Mouse (Mus musculus): ENCODE results near the gene Lst1. TPM values are rescaled to one million over a fixed set of nuclear protein-coding genes. Genes with fewer than 3 reads are reported as not detected.

Gene Lst1
- polyA plus RNA-seq, 1 experiment from 2014 or later: 9.9 TPM

DNA sequence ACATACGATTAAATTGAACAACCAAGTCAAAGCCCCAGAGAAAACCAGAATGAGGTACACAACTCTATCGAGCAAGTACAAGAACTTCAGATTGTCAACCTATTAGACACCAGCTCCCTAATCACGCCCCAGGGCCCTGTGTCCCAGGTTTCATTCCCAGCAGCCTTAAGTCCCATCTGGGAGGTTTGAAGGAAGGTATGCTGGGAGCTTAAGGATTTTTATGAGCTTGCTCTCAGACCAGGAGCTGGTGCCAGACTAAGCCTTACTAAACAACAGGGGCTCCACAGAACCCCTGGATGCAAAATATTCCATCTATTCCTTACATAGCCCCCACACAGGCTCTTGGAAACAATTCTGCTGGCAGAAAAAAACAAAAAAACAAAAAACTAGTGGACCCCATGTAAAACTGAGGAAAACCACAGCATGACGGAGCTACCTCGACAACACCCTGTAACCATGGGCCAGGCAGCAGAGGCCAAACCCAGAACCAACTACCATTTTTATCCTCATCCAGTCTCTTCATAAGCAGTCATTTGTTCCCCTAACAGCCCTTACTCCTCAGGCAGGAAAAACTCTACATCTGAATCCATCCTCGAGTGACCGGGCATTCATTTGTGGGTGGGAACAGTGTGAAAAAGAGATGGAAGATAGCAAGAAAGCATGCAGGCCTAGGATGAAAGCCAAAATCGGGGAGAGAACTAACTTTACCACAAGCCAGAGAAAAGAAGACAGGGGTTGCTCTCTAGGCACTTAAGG lies 24.7 kb downstream of the Lst1 start:
- no peaks in the 10 kb centered on the region for H3K27me3 ChIP-seq
- H3K4me2 ChIP-seq (replicated peaks): peak overlapping the region; percentile 77
- H3K27ac ChIP-seq (replicated peaks): peak overlapping the region; percentile 97
- 15% methylated on average over 8 of the region's 8 CpGs for WGBS
- H3K36me3 ChIP-seq: peaks cover 37% of the 10 kb centered on the region
- no peak for ATAC-seq (ENCODE audit: low FRiP score, low read depth)
- no peaks in the 10 kb centered on the region for H3K9me3 ChIP-seq
- H3K9ac ChIP-seq (replicated peaks): peak overlapping the region; percentile 100
- peaks cover 29% of the 10 kb centered on the region for H3K4me1 ChIP-seq
- peak overlapping the region; percentile 99 for H3K4me3 ChIP-seq

DNA sequence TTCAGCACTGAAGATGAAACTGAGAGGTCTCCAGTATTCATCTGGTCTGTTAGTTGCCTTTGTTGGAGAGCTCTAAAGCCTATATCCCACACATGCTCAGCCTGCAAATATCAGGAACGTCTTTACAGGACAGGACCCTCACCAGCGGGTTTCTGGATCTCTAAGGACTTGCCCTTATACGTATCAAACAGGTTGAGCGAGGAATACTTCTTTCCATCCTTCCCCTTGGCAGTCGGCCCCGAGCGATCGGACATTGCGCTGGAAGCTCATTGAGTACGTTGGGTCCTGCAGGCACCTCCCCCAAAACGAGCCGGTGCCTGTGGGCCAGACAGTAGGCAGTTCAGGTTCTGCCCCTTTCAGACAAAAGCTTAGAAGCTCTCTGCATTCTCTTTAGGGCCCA lies 25.5 kb downstream of the Lst1 start:
- WGBS: 57% methylated on average over 12 of the region's 12 CpGs
- Histone ChIP-seq H3K4me3 (peak overlapping the region; percentile 99), H3K9ac (replicated peaks) (peak overlapping the region; percentile 100), H3K4me1 (peaks cover 29% of the 10 kb centered on the region), H3K36me3 (peaks cover 45% of the 10 kb centered on the region), H3K9me3 (no peaks in the 10 kb centered on the region), H3K27me3 (no peaks in the 10 kb centered on the region), H3K27ac (replicated peaks) (peak overlapping the region; percentile 16; the same call in 1 of the 2 replicates), H3K4me2 (replicated peaks) (peak overlapping the region; percentile 77)
- no peak for ATAC-seq (ENCODE audit: low FRiP score, low read depth)

- Histone ChIP-seq H3K9me3 (no peaks in the 10 kb centered on the region), H3K36me3 (peaks cover 51% of the 10 kb centered on the region), H3K4me2 (replicated peaks) (peak overlapping the region; percentile 77), H3K27ac (replicated peaks) (no peak overlapping the region), H3K4me3 (peak overlapping the region; percentile 99), H3K9ac (replicated peaks) (peak overlapping the region; percentile 100), H3K27me3 (no peaks in the 10 kb centered on the region), H3K4me1 (peaks cover 29% of the 10 kb centered on the region)
- ATAC-seq (ENCODE audit: low FRiP score, low read depth): no peak
- WGBS: 79% methylated on average over 14 of the region's 14 CpGs
Measured at GRCm38 (mm10) chr17:35162121-35162520, 26.1 kb downstream of the Lst1 start.

- no peak overlapping the region for H3K4me2 ChIP-seq (replicated peaks)
- peaks cover 26% of the 10 kb centered on the region for H3K4me1 ChIP-seq
- H3K27me3 ChIP-seq: no peaks in the 10 kb centered on the region
- no peak overlapping the region for H3K9ac ChIP-seq (replicated peaks)
- no peak overlapping the region for H3K27ac ChIP-seq (replicated peaks)
- H3K36me3 ChIP-seq: peaks cover 58% of the 10 kb centered on the region
- WGBS: 89% methylated on average over 11 of the region's 11 CpGs
- no peaks in the 10 kb centered on the region for H3K9me3 ChIP-seq
- ATAC-seq (ENCODE audit: low FRiP score, low read depth): no peak
- peak overlapping the region; percentile 99; the same call in 1 of the 2 replicates for H3K4me3 ChIP-seq
Measured at GRCm38 (mm10) chr17:35161421-35161820, 26.8 kb downstream of the Lst1 start.

DNA sequence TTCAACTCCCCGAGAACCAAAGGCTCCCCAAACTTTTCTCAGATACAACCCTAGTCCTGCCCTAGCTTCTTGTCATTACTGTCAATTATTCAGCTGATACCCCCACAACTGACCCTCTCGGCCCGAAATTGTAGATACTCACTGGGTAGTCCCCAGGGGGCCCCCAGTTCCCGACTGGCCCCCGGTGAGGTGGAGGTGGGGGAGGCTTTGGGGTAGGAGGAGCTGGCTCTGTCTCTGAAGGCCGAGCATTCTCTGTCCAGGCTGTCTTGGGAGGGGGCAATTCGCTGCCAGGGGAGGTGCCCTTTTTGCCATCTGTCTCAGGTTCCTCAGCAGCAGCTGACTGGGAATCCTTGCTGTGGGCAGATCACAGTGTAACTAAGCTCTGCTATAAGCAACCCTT lies 28.6 kb downstream of the Lst1 start:
- H3K9me3 ChIP-seq: no peaks in the 10 kb centered on the region
- H3K27me3 ChIP-seq: no peaks in the 10 kb centered on the region
- no peak overlapping the region for H3K27ac ChIP-seq (replicated peaks)
- H3K4me2 ChIP-seq (replicated peaks): no peak overlapping the region
- peaks cover 76% of the 10 kb centered on the region for H3K36me3 ChIP-seq
- no peak overlapping the region for H3K4me3 ChIP-seq
- 91% methylated on average over 7 of the region's 7 CpGs for WGBS
- H3K9ac ChIP-seq (replicated peaks): no peak overlapping the region
- H3K4me1 ChIP-seq: peaks cover 18% of the 10 kb centered on the region
- no peak for ATAC-seq (ENCODE audit: low FRiP score, low read depth)

GRCm38 (mm10) chr17:35158850-35159593 lies 29.2 kb downstream of the Lst1 start:
- Histone ChIP-seq H3K27me3 (no peaks in the 10 kb centered on the region), H3K27ac (replicated peaks) (no peak overlapping the region), H3K4me2 (replicated peaks) (no peak overlapping the region), H3K4me3 (no peak overlapping the region), H3K9me3 (no peaks in the 10 kb centered on the region), H3K4me1 (peaks cover 18% of the 10 kb centered on the region), H3K36me3 (peaks cover 82% of the 10 kb centered on the region), H3K9ac (replicated peaks) (no peak overlapping the region)
- ATAC-seq (ENCODE audit: low FRiP score, low read depth): no peak
- WGBS: 92% methylated on average over 16 of the region's 16 CpGs

DNA sequence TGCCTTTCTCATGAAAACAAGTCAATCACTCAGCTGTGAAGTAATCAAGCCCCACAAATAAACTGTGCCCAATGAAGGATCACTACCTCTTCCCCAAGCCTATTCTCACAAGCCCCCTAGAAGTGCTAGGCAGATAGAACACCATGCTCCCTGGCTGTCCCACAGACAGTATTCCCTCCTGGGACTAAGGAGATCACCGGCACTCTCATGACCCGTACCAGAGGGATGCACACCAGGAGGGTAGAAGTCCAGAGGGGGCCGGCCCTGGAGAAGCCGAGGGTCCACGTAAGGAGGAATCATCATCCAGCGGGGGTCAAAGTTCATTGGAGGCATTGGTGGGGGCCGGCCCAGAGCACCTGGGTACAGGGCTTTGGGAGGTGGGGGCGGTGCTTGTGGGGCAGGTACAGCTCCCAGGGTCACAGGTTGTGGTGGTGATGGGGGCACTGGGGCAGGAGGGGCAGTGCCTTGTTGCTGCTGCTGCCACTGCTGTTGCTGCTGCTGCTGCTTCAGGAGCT lies 30.5 kb downstream of the Lst1 start:
- H3K27ac ChIP-seq (replicated peaks): no peak overlapping the region
- WGBS: 91% methylated on average over 8 of the region's 8 CpGs
- H3K27me3 ChIP-seq: no peaks in the 10 kb centered on the region
- peaks cover 11% of the 10 kb centered on the region for H3K4me1 ChIP-seq
- no peak overlapping the region for H3K4me2 ChIP-seq (replicated peaks)
- H3K9ac ChIP-seq (replicated peaks): no peak overlapping the region
- ATAC-seq (ENCODE audit: low FRiP score, low read depth): no peak
- peaks cover 95% of the 10 kb centered on the region for H3K36me3 ChIP-seq
- H3K9me3 ChIP-seq: no peaks in the 10 kb centered on the region
- no peak overlapping the region for H3K4me3 ChIP-seq

DNA sequence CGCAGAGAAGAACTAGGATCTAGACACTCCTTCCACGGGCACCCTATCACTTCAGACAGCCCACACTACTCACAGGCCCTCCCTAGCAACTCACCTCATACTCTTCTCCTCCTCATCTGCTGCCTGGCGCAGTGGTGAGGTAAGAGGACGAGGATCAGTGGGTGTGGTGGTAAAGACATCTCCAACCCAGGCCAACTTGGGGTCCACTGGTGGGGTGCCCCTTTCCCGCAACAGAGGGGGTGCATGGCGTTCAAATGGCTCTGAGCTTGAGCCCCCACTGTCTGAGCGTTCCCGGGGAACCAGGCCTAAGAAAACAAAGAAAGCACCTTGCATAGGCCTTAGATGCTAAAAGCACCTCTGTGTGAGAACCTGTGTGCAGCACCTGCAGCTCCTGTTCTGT lies 31.0 kb downstream of the Lst1 start:
- Histone ChIP-seq H3K9ac (replicated peaks) (no peak overlapping the region), H3K27ac (replicated peaks) (no peak overlapping the region), H3K4me3 (no peak overlapping the region), H3K9me3 (no peaks in the 10 kb centered on the region), H3K27me3 (no peaks in the 10 kb centered on the region), H3K36me3 (peaks cover 100% of the 10 kb centered on the region), H3K4me2 (replicated peaks) (no peak overlapping the region), H3K4me1 (peaks cover 6% of the 10 kb centered on the region)
- no peak for ATAC-seq (ENCODE audit: low FRiP score, low read depth)
- WGBS: 95% methylated on average over 8 of the region's 8 CpGs

DNA sequence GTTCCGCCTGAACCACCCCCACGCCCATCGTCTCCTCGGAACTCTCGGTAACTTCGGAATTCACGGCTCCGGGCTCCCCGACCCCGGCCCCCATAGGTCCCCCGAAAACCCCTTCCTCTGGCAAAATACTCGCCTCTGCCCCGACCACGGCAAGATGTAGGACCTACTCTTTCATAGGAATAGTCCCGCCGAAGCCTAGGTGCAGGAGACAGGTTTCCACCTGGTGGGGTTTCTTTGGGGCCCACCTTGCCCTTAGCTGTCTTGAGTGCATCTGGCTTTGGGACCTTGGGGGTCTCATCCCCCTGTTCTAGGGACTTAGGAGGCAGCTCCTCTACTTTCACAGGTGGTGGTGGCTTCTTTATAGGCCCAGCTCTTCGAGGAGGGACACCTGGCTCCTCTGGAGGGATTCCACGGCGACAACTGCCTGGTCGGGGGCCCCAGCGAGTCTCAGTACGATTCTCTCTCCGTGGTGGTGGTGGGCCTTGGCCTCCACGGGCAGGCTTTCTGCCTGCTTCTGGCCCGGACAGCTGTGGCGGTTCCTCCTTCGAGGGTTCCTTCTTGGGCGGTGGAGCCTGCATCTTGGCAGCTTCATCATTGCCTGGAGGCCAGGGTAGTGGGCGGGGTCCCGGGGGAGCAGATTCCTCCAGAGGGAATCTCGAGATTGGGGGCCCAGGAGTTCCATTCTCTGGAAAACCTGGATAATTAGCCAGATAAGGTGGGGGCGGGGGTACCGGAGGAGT lies 31.6 kb downstream of the Lst1 start:
- H3K9me3 ChIP-seq: no peaks in the 10 kb centered on the region
- ATAC-seq (ENCODE audit: low FRiP score, low read depth): no peak
- 93% methylated on average over 33 of the region's 33 CpGs for whole genome bisulfite sequencing
- peaks cover 100% of the 10 kb centered on the region for H3K36me3 ChIP-seq
- no peak overlapping the region for H3K9ac ChIP-seq (replicated peaks)
- no peak overlapping the region for H3K4me3 ChIP-seq
- no peak overlapping the region for H3K4me2 ChIP-seq (replicated peaks)
- H3K4me1 ChIP-seq: peaks cover under 1% of the 10 kb centered on the region; the same call in 1 of the 2 replicates
- no peak overlapping the region for H3K27ac ChIP-seq (replicated peaks)
- no peaks in the 10 kb centered on the region for H3K27me3 ChIP-seq

DNA sequence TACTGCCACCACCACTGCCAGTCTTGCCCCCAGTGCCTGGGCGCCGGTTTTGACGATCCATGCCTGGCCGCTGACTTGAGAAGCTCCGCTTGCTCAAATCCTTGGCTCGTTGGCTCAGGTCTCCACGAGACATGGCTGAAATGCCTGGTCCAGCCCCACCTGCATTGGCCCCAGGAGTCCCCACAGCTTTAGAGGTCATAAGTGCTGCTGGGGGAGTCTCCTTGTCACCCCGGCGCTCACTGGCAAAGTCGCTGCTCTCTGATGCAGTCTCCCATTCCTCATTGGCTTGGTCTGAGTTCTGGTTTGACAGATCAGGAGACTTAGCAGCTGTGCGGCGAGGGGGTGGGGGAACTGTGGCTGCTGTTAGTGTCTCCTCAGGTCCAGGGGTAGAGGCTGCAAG lies 32.8 kb downstream of the Lst1 start:
- peak overlapping the region; percentile 34; the same call in 1 of the 2 replicates for H3K9ac ChIP-seq (replicated peaks)
- 93% methylated on average over 12 of the region's 12 CpGs for WGBS
- H3K36me3 ChIP-seq: peaks cover 98% of the 10 kb centered on the region
- no peaks in the 10 kb centered on the region for H3K27me3 ChIP-seq
- H3K4me1 ChIP-seq: no peaks in the 10 kb centered on the region; the same call in 1 of the 2 replicates
- H3K4me3 ChIP-seq: no peak overlapping the region
- no peak for ATAC-seq (ENCODE audit: low FRiP score, low read depth)
- H3K9me3 ChIP-seq: no peaks in the 10 kb centered on the region
- H3K4me2 ChIP-seq (replicated peaks): no peak overlapping the region
- no peak overlapping the region for H3K27ac ChIP-seq (replicated peaks)

DNA sequence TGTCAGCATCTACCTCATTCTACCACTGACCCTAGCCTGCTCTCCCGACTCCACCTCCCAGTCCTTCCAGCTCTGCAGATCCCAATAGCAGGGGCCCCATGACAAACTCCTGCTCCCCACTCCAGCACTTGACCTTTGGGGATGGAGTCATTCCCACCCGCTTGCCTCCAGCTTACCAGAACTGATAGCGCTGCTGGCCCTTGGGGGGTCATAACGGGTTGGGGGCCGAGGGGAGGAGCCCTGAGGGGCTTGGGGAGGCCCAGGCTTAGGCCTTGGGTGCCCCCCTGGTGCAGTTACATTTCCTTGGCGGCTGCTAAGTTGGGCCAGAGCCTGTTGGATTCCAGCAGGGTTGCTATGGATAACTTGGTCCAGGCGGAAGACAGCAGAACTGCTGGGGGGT lies 33.6 kb downstream of the Lst1 start:
- peaks cover 98% of the 10 kb centered on the region for H3K36me3 ChIP-seq
- H3K27ac ChIP-seq (replicated peaks): no peak overlapping the region
- WGBS: 81% methylated on average over 7 of the region's 7 CpGs
- no peaks in the 10 kb centered on the region for H3K9me3 ChIP-seq
- H3K27me3 ChIP-seq: no peaks in the 10 kb centered on the region
- no peak for ATAC-seq (ENCODE audit: low FRiP score, low read depth)
- H3K4me1 ChIP-seq: no peaks in the 10 kb centered on the region; the same call in 1 of the 2 replicates
- H3K4me2 ChIP-seq (replicated peaks): no peak overlapping the region
- no peak overlapping the region for H3K4me3 ChIP-seq
- H3K9ac ChIP-seq (replicated peaks): no peak overlapping the region
